Mouse (Mus musculus) ovary, adult 2 months (tissue): ENCODE measurements around the gene Ak7. TPM values are rescaled to one million over a fixed set of nuclear protein-coding genes. Genes with fewer than 3 reads are reported as not detected.

Experiments
- polyA plus RNA-seq: library from polyadenylated mRNA; depleted of rRNA; stranded (reverse); fragments of >200 nt; gene quantifications from 2 replicates; pipeline ENCODE4 v1.2.3, GENCODE M21; 2012; rRNA removed

The Ak7 gene
- 3.5 and 4.0 TPM in 2 replicates for polyA plus RNA-seq

DNA sequence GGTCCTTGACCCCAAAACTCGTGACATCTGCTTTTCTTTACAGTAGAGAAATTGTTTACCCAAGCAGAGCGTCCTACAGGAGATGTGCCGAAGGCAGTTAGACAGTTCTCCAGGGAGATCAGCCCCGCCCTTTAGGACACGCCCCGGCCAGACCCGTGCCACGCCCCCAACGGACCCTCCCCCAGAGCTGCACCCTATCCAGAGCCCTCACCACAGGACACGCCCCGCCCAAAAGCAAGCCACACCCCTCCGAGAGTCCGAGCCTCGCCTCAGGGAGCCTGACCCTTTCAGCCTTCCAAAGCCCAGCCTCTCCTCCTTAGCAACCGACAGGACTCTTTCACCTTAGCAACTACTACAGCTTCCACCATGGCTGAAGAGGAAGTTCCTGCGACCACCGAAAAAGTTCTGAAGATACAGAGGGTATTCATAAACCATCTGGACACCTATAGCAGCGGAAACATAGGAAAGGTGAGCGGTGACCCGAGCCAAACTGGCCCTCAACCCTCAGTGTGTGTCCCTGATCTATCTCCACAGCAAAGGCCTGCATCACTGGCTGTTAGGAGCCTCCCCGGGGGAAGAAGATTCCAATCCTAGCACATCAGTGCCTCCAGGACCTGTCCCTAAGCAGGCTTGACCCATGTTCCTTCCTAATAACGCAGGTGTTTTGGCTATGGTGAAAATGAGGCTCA, at the start of gene Ak7:
Gene Ak7, plus strand, starts transcription at position 178 of the 689 bp plus-strand sequence.

DNA sequence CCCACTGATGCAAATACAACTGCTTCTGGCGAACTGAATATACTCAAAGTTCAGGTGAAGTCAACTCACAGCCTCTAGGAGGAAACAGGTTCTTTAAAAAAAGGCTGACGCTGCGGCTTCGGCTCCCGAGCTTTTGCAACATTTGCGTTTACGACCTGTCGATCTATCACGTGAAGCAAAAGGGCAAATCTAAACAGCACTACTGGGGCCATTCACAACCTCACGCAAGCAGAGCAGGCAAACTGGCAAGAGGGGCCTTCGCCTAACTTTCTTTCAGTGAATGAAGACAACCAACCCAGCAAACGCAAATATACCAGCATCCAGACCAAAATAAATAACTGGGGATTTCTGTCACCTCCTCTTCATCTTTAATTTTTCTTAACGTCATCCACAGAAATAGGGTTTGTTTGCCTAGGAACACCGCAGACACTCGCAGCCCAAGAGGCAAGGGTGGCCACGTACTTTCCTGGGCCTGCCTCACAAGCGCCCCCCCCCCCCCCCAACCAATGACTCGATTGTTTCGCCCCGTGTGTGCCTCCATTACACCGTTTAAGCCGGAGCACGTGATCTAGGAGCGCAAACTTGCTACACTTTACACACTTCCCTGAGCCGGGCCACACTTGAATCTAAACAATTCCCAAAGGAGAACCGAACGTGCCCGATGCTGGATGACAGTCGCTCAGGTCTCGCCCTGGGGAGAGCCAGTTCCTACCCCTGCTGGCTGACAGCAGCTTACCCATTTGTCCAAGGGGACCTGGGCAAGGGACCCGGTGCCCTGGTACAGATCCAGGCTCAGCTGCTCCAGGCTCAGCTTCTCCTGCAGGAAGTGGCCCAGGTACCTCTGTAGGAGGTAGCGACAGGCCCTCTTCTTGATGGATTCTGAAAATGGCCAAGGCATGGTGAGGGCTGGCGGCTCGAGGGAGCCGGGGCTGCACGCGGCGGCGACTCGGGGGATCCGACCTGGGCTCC, 21.6 kb upstream of the Ak7 start, which contains the start of gene Gskip:
Gene Gskip, plus strand, starts transcription at position 897 of the 969 bp plus-strand sequence.

DNA sequence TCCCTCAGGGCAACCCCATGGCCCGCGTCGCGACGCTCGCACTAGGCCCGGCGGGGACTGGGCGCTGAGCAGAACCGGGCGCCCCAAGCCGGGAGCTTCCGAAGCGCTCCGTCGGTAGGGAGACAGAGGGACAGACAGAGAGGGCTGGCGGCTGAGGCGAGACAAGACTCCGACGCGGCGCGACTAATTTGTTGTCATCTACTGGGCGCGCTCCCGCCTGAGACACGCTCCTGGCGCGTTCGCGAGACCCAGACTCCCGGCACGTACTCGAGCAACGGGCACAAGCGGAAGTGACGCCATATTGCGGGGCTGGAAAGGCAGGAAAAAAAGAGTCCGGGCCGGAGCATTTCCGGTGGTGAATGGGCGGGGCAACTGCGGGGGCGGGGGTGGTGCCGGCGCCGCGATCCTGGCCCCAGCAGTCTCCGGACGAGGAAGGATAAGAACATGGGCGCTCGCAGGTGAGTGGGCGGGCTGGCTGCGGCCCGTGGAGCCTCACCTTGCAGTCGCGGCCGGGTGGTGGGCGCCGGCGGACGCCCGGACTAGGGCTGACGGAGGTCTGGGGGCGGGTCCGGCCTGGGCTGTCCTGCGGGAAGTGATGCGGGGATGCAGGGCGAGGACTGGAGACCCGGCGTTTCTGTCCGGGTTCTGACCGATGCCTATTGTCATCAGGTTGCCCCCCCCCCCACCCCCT, 20.6 kb upstream of the Ak7 start, which contains the start of gene Atg2b:
Gene Atg2b, minus strand, starts transcription at position 211 of the 691 bp plus-strand sequence.

DNA sequence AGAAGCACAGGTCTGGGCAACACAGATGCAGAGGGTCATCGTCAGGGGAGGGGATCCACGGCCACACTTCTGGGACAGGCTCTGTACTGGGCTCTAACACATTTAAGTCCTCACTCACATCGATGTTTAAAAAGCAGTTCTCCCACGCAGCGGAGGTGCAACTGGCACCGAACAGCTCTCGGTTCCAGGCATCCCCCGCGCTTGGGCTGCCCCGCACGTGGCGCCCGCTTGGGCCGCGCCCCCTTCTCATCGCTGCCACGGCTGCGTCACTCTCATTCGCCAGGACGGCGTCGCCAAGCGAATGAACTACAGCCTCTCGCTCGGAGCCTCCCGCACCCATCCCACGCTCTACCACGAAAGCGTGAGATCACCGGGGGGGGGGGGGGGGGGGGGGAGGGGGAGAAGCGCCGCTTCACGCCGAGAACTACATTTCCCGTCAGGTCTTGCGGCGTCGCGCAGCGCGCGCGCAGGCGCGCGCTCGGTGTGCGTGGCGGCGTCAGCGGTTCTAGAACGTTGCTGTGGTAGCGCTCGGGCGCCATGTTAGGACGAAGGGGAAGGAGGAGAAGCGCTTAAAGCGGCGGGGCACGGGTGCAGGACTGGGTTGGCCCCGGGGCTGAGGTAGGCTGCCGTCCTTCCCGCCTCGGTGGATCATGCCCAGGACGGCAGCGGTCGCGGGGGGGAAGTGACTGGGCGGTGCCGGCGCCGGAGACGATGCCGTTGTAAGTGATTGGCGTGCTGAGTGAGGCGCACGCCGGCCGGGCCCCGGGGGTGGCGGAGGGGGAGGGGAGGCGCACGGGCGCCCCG, 78.6 kb downstream of the Ak7 start, which contains the start of gene Papola:
Gene Papola, plus strand, starts transcription at position 499 of the 804 bp plus-strand sequence.

Other genes with a start within 250 kb of the Ak7 start
- gene Bdkrb2, start 142.8 kb upstream of the Ak7 start, polyA plus RNA-seq: 0.91 and 1.8 TPM in 2 replicates
- gene Bdkrb1, start 102.9 kb upstream of the Ak7 start, polyA plus RNA-seq: 3.0 and 3.1 TPM in 2 replicates
- 6.7 and 8.4 TPM in 2 replicates for gene Gskip, start 21.1 kb upstream of the Ak7 start, polyA plus RNA-seq
- gene Atg2b, start 20.8 kb upstream of the Ak7 start, polyA plus RNA-seq: 15.5 and 16.6 TPM in 2 replicates
- 110 and 149 TPM in 2 replicates for gene Papola, start 78.7 kb downstream of the Ak7 start, polyA plus RNA-seq